Mouse (Mus musculus) kidney, adult 10 weeks (tissue): ENCODE results near the gene Zfp865. TPM values are rescaled to one million over a fixed set of nuclear protein-coding genes. Genes with fewer than 3 reads are reported as not detected.

Source experiments
- polyA plus RNA-seq: library from polyadenylated mRNA; stranded (reverse); fragments of 350-450 nt; fragmentation: Illumina TruSeq; extraction: RNeasy Lipid Tissue Mini Kit (QIAGEN cat#74804); gene quantifications from one replicate; pipeline ENCODE4 v1.2.3, GENCODE M21; 2014; ENCODE audit warnings: low read depth, low replicate concordance

The Zfp865 gene
- polyA plus RNA-seq = 2.9 TPM

GRCm38 (mm10) chr7:5020000-5020681, at the start of gene Zfp865, which contains the start of gene Ccdc106:
Zfp865 (plus strand) TSS chr7:5020376.
Ccdc106 (plus strand) TSS chr7:5020553.

DNA sequence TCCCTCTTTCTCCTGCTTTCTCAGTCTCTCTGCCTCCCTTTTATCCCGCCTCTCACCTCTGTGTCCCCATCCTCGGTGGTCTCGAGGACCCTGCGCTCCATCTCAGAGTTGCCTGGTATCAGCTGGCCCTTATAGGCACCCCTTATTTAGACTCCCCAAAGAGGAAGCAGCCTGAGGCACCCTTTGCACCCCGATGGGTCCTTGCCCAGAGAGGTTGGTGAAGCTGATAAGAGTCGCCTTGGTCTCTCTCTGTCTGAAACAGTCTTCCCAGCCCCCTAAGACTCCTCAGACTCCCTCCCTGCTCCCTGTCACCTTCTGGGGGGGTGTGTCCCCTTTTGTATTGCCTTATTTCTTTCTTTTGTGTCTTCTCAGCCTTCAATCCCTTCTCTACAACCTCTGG, 49.1 kb upstream of the Zfp865 start, which contains the start of gene Sbk3:
Sbk3 (minus strand) TSS at position 101 of the 400 bp plus-strand sequence.

GRCm38 (mm10) chr7:4996003-4996895, 23.9 kb upstream of the Zfp865 start, which contains the start of gene Zfp579:
Zfp579 (minus strand) TSS chr7:4996158.

GRCm38 (mm10) chr7:5014251-5015117, 5.7 kb upstream of the Zfp865 start, which contains the start of the genes Zfp524 and Fiz1:
Zfp524 (plus strand) TSS chr7:5014415.
Fiz1 (minus strand) TSS chr7:5014697.

DNA sequence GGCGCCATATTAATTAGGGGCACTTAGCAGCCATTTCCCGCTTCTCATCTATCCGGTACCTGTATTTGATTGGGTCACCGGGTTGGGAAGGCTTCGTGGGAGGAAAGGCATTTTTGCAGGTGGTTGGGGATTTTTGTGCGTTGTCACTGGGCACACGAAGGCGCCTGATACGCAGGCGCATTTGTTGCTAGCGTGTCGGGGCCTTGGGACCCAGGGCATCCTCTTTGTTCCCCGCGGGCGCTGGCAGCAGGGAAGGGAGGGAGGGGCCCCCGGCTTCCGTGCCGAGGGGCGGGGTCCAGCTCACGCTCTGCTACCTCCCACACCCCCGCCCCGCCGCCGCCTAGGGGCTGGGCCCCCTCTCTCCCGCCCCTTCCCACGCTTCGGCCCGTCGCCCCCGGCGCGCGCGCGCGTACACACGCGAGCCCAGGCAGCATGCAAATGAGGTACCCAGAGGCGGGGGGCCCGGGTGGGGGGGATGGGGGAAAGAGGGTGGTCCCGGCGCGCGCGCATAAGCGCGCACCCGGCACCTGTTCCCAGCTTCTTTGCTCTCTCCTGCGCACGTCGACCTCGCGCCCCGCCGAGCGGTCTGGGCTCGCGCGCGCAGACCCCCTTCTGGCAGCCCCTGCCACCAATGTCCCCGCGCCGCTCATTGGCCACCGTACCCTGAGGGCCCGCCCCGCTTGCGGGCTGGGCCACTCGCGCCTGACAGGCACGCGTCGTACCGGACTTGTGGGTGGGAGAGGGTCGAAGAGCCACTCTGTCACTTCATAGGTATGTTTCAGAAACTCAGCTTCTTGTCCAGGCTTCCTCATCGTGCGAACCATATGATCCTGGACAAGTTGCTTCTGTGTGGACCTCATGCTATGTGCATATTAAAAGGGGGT, 4.8 kb upstream of the Zfp865 start, which contains the start of gene Gm44973:
Gm44973 (plus strand) TSS at position 379 of the 884 bp plus-strand sequence.

DNA sequence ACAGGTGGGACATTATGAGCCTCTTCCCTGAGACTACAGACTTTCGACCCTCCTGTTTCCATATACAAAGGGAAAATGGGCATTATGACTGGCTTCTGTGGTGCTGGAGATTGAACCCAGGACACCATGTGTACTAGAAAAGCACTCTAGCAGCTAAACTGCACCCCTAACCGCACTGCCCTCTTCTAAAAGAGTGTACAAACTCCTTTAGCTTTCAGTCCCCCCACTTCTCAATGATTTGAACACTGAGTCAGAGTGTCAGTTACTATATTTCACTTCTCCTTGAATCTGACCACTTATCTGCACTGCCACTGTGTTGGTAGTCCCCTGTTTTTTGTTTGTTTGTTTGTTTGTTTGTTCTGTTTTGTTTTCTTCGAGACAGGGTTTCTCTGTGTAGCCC, 13.6 kb downstream of the Zfp865 start, which contains the start of gene 4632433K11Rik:
4632433K11Rik (plus strand) TSS at position 301 of the 400 bp plus-strand sequence.

GRCm38 (mm10) chr7:5038109-5038732, 18.0 kb downstream of the Zfp865 start, which contains the start of gene Zfp784:
Zfp784 (minus strand) TSS chr7:5038446.

DNA sequence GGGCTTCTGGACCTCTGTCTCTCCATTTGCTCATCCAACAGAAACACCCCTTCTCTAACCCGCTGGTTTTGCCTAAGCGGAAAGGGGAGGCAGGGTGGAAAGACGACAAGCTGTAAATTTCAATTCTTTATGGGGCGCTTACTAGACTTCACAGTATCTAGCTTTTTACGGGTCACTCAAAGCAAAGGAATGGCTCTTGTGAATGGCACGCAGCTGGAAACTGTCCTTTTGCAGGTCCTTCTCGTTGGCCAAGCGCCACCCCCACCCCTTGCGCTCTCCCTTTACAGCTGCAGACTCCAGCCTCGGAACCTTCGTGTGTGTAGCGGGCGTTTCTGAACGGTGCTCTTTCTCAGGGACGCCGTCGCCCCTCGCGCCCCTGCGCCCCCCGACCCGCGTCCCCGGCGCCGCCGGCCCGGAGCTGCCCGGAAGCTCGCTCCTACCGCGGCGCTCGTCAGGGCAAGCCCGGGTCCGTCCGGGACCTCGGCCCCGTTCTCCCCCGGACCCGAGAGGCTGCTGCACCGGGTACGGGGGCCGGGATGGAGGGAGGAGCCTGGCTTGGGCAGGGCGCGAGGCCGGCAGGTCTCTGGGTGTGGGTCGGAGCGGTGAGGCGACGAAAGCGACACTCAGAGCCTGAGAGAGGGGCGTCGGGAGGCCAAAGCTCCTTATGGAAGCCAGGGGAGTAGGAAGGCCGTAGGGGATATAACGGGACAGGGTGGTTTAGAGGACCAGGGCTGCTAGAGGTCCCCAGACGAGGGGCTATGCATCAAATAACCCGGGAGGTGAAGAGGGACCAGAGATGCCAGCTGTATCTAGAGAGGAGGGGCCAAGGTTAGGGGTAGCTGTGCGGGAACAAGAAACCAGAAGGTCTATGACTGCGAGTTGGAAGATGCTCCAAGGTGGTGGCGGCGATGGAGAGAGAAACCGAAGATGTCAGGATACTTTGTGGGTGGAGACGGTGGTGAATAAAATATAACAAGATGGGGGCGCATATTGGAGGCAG, 31.3 kb downstream of the Zfp865 start, which contains the start of gene Zfp580:
Zfp580 (plus strand) TSS at position 346 of the 1,000 bp plus-strand sequence.

DNA sequence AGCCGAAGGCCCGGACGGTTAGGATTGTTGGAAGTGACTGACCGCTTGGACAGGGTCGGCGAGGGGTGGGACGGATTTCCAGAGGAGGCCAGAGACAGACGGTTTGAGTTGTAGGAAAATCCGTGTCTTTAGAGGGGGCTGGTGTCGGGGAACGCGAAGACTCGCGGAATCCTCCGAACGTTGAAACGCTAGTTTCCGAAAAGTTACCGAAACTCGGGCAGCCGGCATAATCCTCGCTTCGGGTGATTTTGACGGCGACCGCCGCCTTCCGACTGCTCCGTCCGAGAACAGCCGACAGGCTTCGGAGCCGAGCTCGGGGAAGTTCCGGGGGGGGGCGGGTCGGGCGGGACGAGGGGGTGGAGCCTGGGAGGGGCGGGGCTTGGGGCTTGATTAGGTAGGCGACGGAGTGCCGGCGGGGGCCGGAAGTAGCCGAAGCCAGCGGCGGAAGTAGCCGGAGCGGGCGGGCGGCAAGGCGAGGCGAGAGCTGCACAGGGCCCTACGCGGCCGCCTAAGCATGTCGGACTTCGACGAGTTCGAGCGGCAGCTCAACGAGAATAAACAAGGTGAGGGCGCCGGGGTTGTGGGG, 41.7 kb downstream of the Zfp865 start, which contains the start of gene U2af2:
U2af2 (plus strand) TSS at position 370 of the 586 bp plus-strand sequence.

DNA sequence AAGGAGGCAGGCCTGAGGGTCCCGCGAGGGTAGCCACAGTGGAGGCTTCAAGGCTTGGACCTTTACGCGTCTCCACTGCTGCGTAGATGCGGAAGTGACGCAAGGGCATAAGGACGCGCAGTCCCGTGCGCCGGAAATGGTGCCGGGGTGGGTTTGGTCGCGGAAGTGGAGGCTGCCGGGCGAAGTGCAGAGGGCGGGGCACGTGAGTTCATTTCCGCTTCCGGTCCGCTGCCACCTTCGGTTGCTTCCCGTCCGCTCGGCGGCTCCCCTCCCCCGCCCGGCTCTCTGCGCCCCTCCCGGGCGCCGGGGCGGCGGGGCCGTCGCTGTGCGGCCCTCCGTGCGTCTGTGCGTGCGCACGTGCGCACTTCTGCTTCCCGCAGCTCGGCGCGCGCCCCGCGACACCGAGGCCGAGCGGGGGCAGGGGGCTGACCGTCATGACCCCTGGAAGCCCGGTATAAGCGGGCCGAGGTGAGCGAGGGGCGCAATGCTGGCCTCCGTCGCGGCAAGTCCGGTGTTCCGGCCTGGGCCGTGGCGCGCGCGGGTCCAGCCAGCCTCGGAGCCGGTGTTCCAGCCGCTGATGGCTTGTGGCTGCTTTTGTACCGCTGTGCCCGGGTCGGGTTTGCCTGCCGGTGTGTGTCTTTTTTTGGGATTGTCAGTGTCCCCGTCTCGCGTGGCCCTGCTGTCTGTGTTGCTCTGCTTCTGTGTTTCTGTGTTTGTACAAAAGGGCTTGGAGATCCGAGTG, 60.0 kb downstream of the Zfp865 start, which contains the start of gene Epn1:
Epn1 (plus strand) TSS at position 226 of the 742 bp plus-strand sequence.

Other genes starting within 250 kb of the Zfp865 start
- gene Fam71e2, start 249.1 kb upstream of the Zfp865 start, polyA plus RNA-seq = not detected
- gene Il11, start 237.5 kb upstream of the Zfp865 start, polyA plus RNA-seq = 0.20 TPM
- not detected for gene Tmem190, start 237.4 kb upstream of the Zfp865 start, polyA plus RNA-seq
- 1.3 TPM for gene Tmem238, start 230.7 kb upstream of the Zfp865 start, polyA plus RNA-seq
- gene Rpl28, start 227.5 kb upstream of the Zfp865 start, polyA plus RNA-seq = 11.3 TPM
- 2.9 TPM for gene Ube2s, start 207.8 kb upstream of the Zfp865 start, polyA plus RNA-seq
- gene Shisa7, start 175.7 kb upstream of the Zfp865 start, polyA plus RNA-seq = 3.2 TPM
- 2.9 TPM for gene Isoc2b, start 150.1 kb upstream of the Zfp865 start, polyA plus RNA-seq
- gene Isoc2a, start 143.2 kb upstream of the Zfp865 start, polyA plus RNA-seq = 5.4 TPM
- gene Gm36210, start 113.9 kb upstream of the Zfp865 start, polyA plus RNA-seq = not detected
- gene Zfp628, start 105.2 kb upstream of the Zfp865 start, polyA plus RNA-seq = not detected
- gene Nat14, start 98.3 kb upstream of the Zfp865 start, polyA plus RNA-seq = 0.57 TPM
- not detected for gene Ssc5d, start 94.6 kb upstream of the Zfp865 start, polyA plus RNA-seq
- not detected for gene Sbk2, start 56.0 kb upstream of the Zfp865 start, polyA plus RNA-seq
- gene Sbk3, start 49.2 kb upstream of the Zfp865 start, polyA plus RNA-seq = not detected
- 10.8 TPM for gene Zfp579, start 24.2 kb upstream of the Zfp865 start, polyA plus RNA-seq
- gene Zfp524, start 6.0 kb upstream of the Zfp865 start, polyA plus RNA-seq = not detected
- 11.1 TPM for gene Fiz1, start 5.7 kb upstream of the Zfp865 start, polyA plus RNA-seq
- not detected for gene Gm44973, start 4.9 kb upstream of the Zfp865 start, polyA plus RNA-seq
- gene Ccdc106, start 177 bp downstream of the Zfp865 start, polyA plus RNA-seq = 0.49 TPM
- gene 4632433K11Rik, start 13.7 kb downstream of the Zfp865 start, polyA plus RNA-seq = 3.2 TPM
- gene Zfp784, start 18.1 kb downstream of the Zfp865 start, polyA plus RNA-seq = 5.4 TPM
- gene Zfp580, start 31.2 kb downstream of the Zfp865 start, polyA plus RNA-seq = 0.57 TPM
- gene U2af2, start 41.8 kb downstream of the Zfp865 start, polyA plus RNA-seq = 6.9 TPM
- 0.93 TPM for gene Epn1, start 59.9 kb downstream of the Zfp865 start, polyA plus RNA-seq
- gene Rfpl4, start 96.6 kb downstream of the Zfp865 start, polyA plus RNA-seq = not detected
- gene Rasl2-9, start 105.6 kb downstream of the Zfp865 start, polyA plus RNA-seq = 3.3 TPM
- gene Vmn1r55, start 129.3 kb downstream of the Zfp865 start, polyA plus RNA-seq = not detected
- gene Vmn1r56, start 176.4 kb downstream of the Zfp865 start, polyA plus RNA-seq = not detected
- gene Vmn1r57, start 198.1 kb downstream of the Zfp865 start, polyA plus RNA-seq = not detected